ENCODE assay signal across 10 mouse cellular contexts in the genomic region with DNA sequence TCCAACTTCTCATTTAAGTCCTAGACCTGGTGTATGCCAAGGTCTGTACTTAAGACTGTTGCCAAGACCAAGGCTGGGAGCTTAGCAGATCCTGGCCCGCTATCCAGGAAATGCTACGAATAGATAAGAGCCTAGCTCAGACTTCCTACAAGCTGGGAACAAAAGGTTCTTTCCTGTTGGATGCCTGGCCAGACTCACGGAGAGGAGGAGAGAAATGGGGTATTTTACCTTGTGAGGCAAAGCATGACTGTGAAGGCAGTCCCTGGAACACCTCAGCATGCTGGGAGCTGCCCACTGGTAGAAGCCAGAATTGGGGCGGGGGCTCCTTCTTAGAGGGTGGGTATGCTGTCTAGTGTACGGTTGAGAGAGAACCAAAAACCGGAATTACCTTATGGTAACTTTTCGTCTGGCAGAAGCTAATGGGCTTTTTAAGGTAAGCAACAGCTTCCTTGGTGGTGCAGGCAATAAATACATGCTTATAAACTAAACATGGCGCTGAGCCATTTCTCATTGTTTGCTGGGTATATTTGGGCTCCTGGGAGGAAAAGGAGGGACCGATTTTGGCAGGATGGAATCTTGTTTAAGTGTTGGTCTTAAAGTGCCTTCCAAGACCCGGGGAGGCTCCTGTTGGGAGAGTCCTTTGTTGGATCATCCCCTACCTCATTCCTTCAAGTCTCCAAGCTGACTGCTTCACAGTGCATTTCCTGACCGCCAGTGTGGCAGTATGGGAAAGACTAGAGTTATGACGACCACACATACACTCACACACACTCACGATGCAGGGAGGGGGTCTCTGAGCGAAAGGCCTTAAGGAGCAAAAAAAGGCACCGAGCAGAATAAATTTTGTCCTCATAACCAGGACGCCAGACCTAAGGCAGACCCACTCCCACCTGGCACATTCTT. TPM values are rescaled to one million over a fixed set of nuclear protein-coding genes. Genes with fewer than 3 reads are reported as not detected.
DNase-seq lines count a peak whose midpoint lies in the region; ATAC-seq and TF ChIP-seq lines count a peak whose summit lies in the region.
"Had no signal": no experiment of that assay in that cellular context is flagged by ENCODE, and none has a peak within 500 bp of the region (broad histone marks: within the 10 kb centered on the region; RNA-seq: fewer than 3 reads in every experiment).

No protein-coding gene starts in this region.

- TF ChIP-seq POLR2A in kidney, adult 2 months (IDR thresholded peaks at IDR 0.05; ENCODE audit: low read depth, low read length) = no peak

- TF ChIP-seq CTCF in kidney, adult 2 months (conservative IDR thresholded peaks at IDR 0.05; ENCODE audit: insufficient read depth, insufficient read length, low read depth, low read length) = no peak

- no peak for ATAC-seq in hindbrain, embryonic 11.5 days (ENCODE audit: low FRiP score)

- H3K27ac ChIP-seq in hindbrain, embryonic 10.5 days = 0 out of 2 replicates have a peak overlapping the region, but pooled peaks have one; percentile 85
- H3K27ac ChIP-seq in hindbrain, embryonic 11.5 days (ENCODE audit: low read depth, low read length) = no peak overlapping the region
- peak overlapping the region; percentile 59 for H3K27ac ChIP-seq in kidney, adult 2 months (ENCODE audit: insufficient read depth, low read depth, low read length)
- H3K27ac ChIP-seq: macrophage had no signal

- H3K9ac ChIP-seq in hindbrain, embryonic 11.5 days (ENCODE audit: low read depth, low read length) = no peak overlapping the region

- 79% methylated on average over 16 of the region's 16 CpGs for WGBS in hindbrain, embryonic 10.5 days
- 78% methylated on average over 16 of the region's 16 CpGs for WGBS in hindbrain, embryonic 11.5 days
- WGBS in kidney, adult 2 months = 58% methylated on average over 16 of the region's 16 CpGs

- H3K9me3 ChIP-seq in hindbrain, embryonic 10.5 days = no peaks in the 10 kb centered on the region
- no peaks in the 10 kb centered on the region for H3K9me3 ChIP-seq in hindbrain, embryonic 11.5 days (ENCODE audit: control insufficient read depth, low read length)
- H3K9me3 ChIP-seq: G1E had no signal

- peaks cover 59% of the 10 kb centered on the region for H3K4me1 ChIP-seq in hindbrain, embryonic 10.5 days (replicated peaks)
- H3K4me1 ChIP-seq in hindbrain, embryonic 11.5 days (replicated peaks; ENCODE audit: control insufficient read depth, insufficient read depth, low read length) = no peaks in the 10 kb centered on the region; the same call in 1 of the 2 replicates
- peaks cover 8% of the 10 kb centered on the region for H3K4me1 ChIP-seq in kidney, adult 2 months (ENCODE audit: control insufficient read depth, insufficient read depth, low read length)

- H3K27me3 ChIP-seq in hindbrain, embryonic 10.5 days (ENCODE audit: insufficient read depth, poor library complexity, severe bottlenecking) = peaks cover 45% of the 10 kb centered on the region
- H3K27me3 ChIP-seq in hindbrain, embryonic 11.5 days (ENCODE audit: control insufficient read depth, insufficient read depth, low read length) = no peaks in the 10 kb centered on the region
- no peaks in the 10 kb centered on the region for H3K27me3 ChIP-seq in kidney, adult 2 months (replicated peaks; ENCODE audit: control insufficient read depth, insufficient read depth, low read length)

- H3K4me3 ChIP-seq in hindbrain, embryonic 10.5 days = peak overlapping the region; percentile 67
- no peak overlapping the region; the same call in 1 of the 2 replicates for H3K4me3 ChIP-seq in hindbrain, embryonic 11.5 days (ENCODE audit: low read depth, low read length)
- peak overlapping the region; percentile 66 for H3K4me3 ChIP-seq in kidney, adult 2 months (ENCODE audit: insufficient read depth, low read depth, low read length)

- H3K4me2 ChIP-seq in hindbrain, embryonic 11.5 days (replicated peaks; ENCODE audit: low read depth, low read length) = no peak overlapping the region

- DNase-seq in hindbrain, embryonic 10.5 days (ENCODE audit: low spot score) = no peak
- no peak for DNase-seq in hindbrain, embryonic 11.5 days (ENCODE audit: low spot score)
- peak; percentile 71 to 89 for DNase-seq in heart, adult 18-20 months
- DNase-seq in kidney, adult 2 months = peak; percentile 78
- peak; percentile 83 for DNase-seq in lung, postnatal 10 days
- DNase-seq in layer of hippocampus, adult 11-12 months (ENCODE audit: low spot score) = no peak
- no peak for DNase-seq in layer of hippocampus, adult 9-11 months
- DNase-seq in cerebellum, adult 11-12 months = no peak

- H3K36me3 ChIP-seq in hindbrain, embryonic 10.5 days = no peaks in the 10 kb centered on the region
- H3K36me3 ChIP-seq in hindbrain, embryonic 11.5 days (ENCODE audit: control insufficient read depth, insufficient read depth, low read length) = no peaks in the 10 kb centered on the region
- no peaks in the 10 kb centered on the region for H3K36me3 ChIP-seq in kidney, adult 2 months (ENCODE audit: control insufficient read depth, insufficient read depth, low read length)
- H3K36me3 ChIP-seq: G1E had no signal

RNA-seq across cellular contexts. Expression of gene Cyb561, which starts 8.1 kb away (rescaled TPM):
- 20.0 and 23.6 TPM in 2 replicates for polyA plus RNA-seq in hindbrain, embryonic 10.5 days (2016; fragmentation: Nextera tagmentation; extraction: Ambion mirVana)
- 17.6 and 20.9 TPM in 2 replicates for polyA plus RNA-seq in hindbrain, embryonic 11.5 days (2014; fragmentation: Nextera tagmentation; extraction: Ambion mirVana)
- total RNA-seq in heart, adult 18-20 months (2021) = 1 to 10 TPM; 6.9 to 9.0 TPM
- polyA plus RNA-seq in kidney, adult 2 months (2012; rRNA removed) = 31.1 and 32.2 TPM in 2 replicates
- polyA plus RNA-seq: G1E, macrophage had no signal

RNA-seq across cellular contexts. Expression of gene Ace, which starts 22.7 kb away (rescaled TPM):
- 1.3 TPM in 2 replicates for polyA plus RNA-seq in hindbrain, embryonic 10.5 days (2016; fragmentation: Nextera tagmentation; extraction: Ambion mirVana)
- polyA plus RNA-seq in hindbrain, embryonic 11.5 days (2014; fragmentation: Nextera tagmentation; extraction: Ambion mirVana) = 0.46 and 0.53 TPM in 2 replicates
- total RNA-seq in heart, adult 18-20 months (2021) = 10 to 100 TPM; 22.2 to 25.1 TPM
- 68.0 and 132 TPM in 2 replicates for polyA plus RNA-seq in kidney, adult 2 months (2012; rRNA removed)
- total RNA-seq: G1E had no signal
- polyA plus RNA-seq: G1E had no signal

RNA-seq across cellular contexts. Expression of gene Ace3, which starts 49.5 kb away (rescaled TPM):
- polyA plus RNA-seq in hindbrain, embryonic 10.5 days (2016; fragmentation: Nextera tagmentation; extraction: Ambion mirVana) = not detected in 2 replicates
- polyA plus RNA-seq in hindbrain, embryonic 11.5 days (2014; fragmentation: Nextera tagmentation; extraction: Ambion mirVana) = not detected in 2 replicates
- total RNA-seq in heart, adult 18-20 months (2021) = not detected
- 0.06 and 0.07 TPM in 2 replicates for polyA plus RNA-seq in kidney, adult 2 months (2012; rRNA removed)
- total RNA-seq: G1E had no signal
- polyA plus RNA-seq: G1E, macrophage had no signal

Comparison
In these comparisons a context has a peak if more than half of its experiments do, and no peak if none do; other contexts are left out.
1. DNase-seq: peak in heart, adult 18-20 months (2 of 2), kidney, adult 2 months (single experiment) and lung, postnatal 10 days (single experiment); none in hindbrain, embryonic 10.5 days (single experiment), hindbrain, embryonic 11.5 days (single experiment), layer of hippocampus, adult 11-12 months (single experiment), layer of hippocampus, adult 9-11 months (single experiment) and cerebellum, adult 11-12 months (single experiment).
2. RNA of gene Ace, which starts 22.7 kb away (polyA plus RNA-seq): 68.0 to 132 TPM in kidney, adult 2 months; 1.3 TPM in hindbrain, embryonic 10.5 days and 0.46 to 0.53 TPM in hindbrain, embryonic 11.5 days; every median in the first group is over 10 times any median in the second.